Mouse (Mus musculus): ENCODE results near the gene Atp1a1.

- no peak for TF ChIP-seq CTCF (IDR thresholded peaks at IDR 0.05; ENCODE audit: low read depth)
- no peak for TF ChIP-seq EP300 (IDR thresholded peaks at IDR 0.05; ENCODE audit: low read depth)
These were observed 44.8 kb upstream of the Atp1a1 start for GRCm38 (mm10) chr3:101649271-101649670.

Data from liver, embryonic 14.5 days (tissue).